Mouse (Mus musculus) adrenal gland, adult 2 months (tissue): ENCODE data around the gene Tomm40. TPM values are rescaled to one million over a fixed set of nuclear protein-coding genes. Genes with fewer than 3 reads are reported as not detected.

Experiments
- polyA plus RNA-seq: library from polyadenylated mRNA; depleted of rRNA; stranded (reverse); fragments of >200 nt; gene quantifications from 2 replicates; pipeline ENCODE4 v1.2.3, GENCODE M21; 2012; rRNA removed
- total RNA-seq, 2 experiments: library from RNA; stranded (reverse); gene quantifications; 2 replicates each; pipeline ENCODE4 v1.2.3; 2021

Gene Tomm40
- total and polyA plus RNA-seq, 3 experiments: 115 to 165 (median 143) TPM

Other genes with a start within 250 kb of the Tomm40 start
- gene Bloc1s3, start 207.1 kb downstream of the Tomm40 start, total RNA-seq: 10 to 100 TPM in 1 of 2 experiments, 1 to 10 TPM in 1; 9.8 to 13.2 TPM
- gene Bloc1s3, start 207.1 kb downstream of the Tomm40 start, polyA plus RNA-seq: 31.9 and 37.2 TPM in 2 replicates
- 10 to 100 TPM; 70.2 to 81.4 TPM for gene Trappc6a, start 207.0 kb downstream of the Tomm40 start, total RNA-seq
- 253 and 254 TPM in 2 replicates for gene Trappc6a, start 207.0 kb downstream of the Tomm40 start, polyA plus RNA-seq
- gene Nkpd1, start 197.6 kb downstream of the Tomm40 start, total RNA-seq: under 1 TPM in 1 of 2 experiments, not detected in 1; 0.14 TPM
- 0.38 and 0.64 TPM in 2 replicates for gene Nkpd1, start 197.6 kb downstream of the Tomm40 start, polyA plus RNA-seq
- 10 to 100 TPM; 68.3 to 70.8 TPM for gene Ppp1r37, start 152.4 kb downstream of the Tomm40 start, total RNA-seq
- 159 and 163 TPM in 2 replicates for gene Ppp1r37, start 152.4 kb downstream of the Tomm40 start, polyA plus RNA-seq
- gene Zfp296, start 138.2 kb downstream of the Tomm40 start, total RNA-seq: under 1 TPM; 0.69 to 0.98 TPM
- gene Zfp296, start 138.2 kb downstream of the Tomm40 start, polyA plus RNA-seq: 3.1 and 3.4 TPM in 2 replicates
- gene Gemin7, start 137.8 kb downstream of the Tomm40 start, total RNA-seq: 10 to 100 TPM; 83.8 to 84.2 TPM
- 177 and 183 TPM in 2 replicates for gene Gemin7, start 137.8 kb downstream of the Tomm40 start, polyA plus RNA-seq
- gene Clasrp, start 111.0 kb downstream of the Tomm40 start, total RNA-seq: 10 to 100 TPM; 34.4 to 37.3 TPM
- 280 and 380 TPM in 2 replicates for gene Clasrp, start 111.0 kb downstream of the Tomm40 start, polyA plus RNA-seq
- gene Relb, start 86.0 kb downstream of the Tomm40 start, total RNA-seq: 10 to 100 TPM; 26.5 to 33.9 TPM
- 79.2 and 85.8 TPM in 2 replicates for gene Relb, start 86.0 kb downstream of the Tomm40 start, polyA plus RNA-seq
- gene Clptm1, start 50.4 kb downstream of the Tomm40 start, total RNA-seq: 100 to 1,000 TPM; 151 to 152 TPM
- 157 and 178 TPM in 2 replicates for gene Clptm1, start 50.4 kb downstream of the Tomm40 start, polyA plus RNA-seq
- 1 to 10 TPM in 1 of 2 experiments, not detected in 1; 3.1 TPM for gene Apoc2, start 37.5 kb downstream of the Tomm40 start, total RNA-seq
- gene Apoc2, start 37.5 kb downstream of the Tomm40 start, polyA plus RNA-seq: 0.28 TPM in 1 of 2 replicates, not detected in the other
- gene Gm44805, start 34.0 kb downstream of the Tomm40 start, total RNA-seq: 1 to 10 TPM; 1.5 to 1.9 TPM
- 2.3 and 4.1 TPM in 2 replicates for gene Gm44805, start 34.0 kb downstream of the Tomm40 start, polyA plus RNA-seq
- 100 to 1,000 TPM in 1 of 2 experiments, 10 to 100 TPM in 1; 40.7 to 204 TPM for gene Apoc4, start 34.0 kb downstream of the Tomm40 start, total RNA-seq
- 95.0 and 181 TPM in 2 replicates for gene Apoc4, start 34.0 kb downstream of the Tomm40 start, polyA plus RNA-seq
- 1,000 to 10,000 TPM in 1 of 2 experiments, 100 to 1,000 TPM in 1; 204 to 1,066 TPM for gene Apoc1, start 22.8 kb downstream of the Tomm40 start, total RNA-seq
- gene Apoc1, start 22.8 kb downstream of the Tomm40 start, polyA plus RNA-seq: 76.5 and 212 TPM in 2 replicates
- 1,000 to 10,000 TPM; 1,105 to 1,118 TPM for gene Apoe, start 16.2 kb downstream of the Tomm40 start, total RNA-seq
- gene Apoe, start 16.2 kb downstream of the Tomm40 start, polyA plus RNA-seq: 1,670 and 1,938 TPM in 2 replicates
- gene Nectin2, start 35.0 kb upstream of the Tomm40 start, total RNA-seq: 10 to 100 TPM; 76.9 to 98.1 TPM
- 138 and 165 TPM in 2 replicates for gene Nectin2, start 35.0 kb upstream of the Tomm40 start, polyA plus RNA-seq
- 10 to 100 TPM; 35.9 to 61.1 TPM for gene Bcam, start 55.6 kb upstream of the Tomm40 start, total RNA-seq
- 103 and 108 TPM in 2 replicates for gene Bcam, start 55.6 kb upstream of the Tomm40 start, polyA plus RNA-seq
- not detected for gene Cblc, start 81.4 kb upstream of the Tomm40 start, total RNA-seq
- gene Cblc, start 81.4 kb upstream of the Tomm40 start, polyA plus RNA-seq: 0.60 TPM in 1 of 2 replicates, not detected in the other
- gene Bcl3, start 107.3 kb upstream of the Tomm40 start, total RNA-seq: 10 to 100 TPM; 26.7 to 34.1 TPM
- 155 and 161 TPM in 2 replicates for gene Bcl3, start 107.3 kb upstream of the Tomm40 start, polyA plus RNA-seq
- under 1 TPM in 1 of 2 experiments, not detected in 1; 0.86 TPM for gene Gm19345, start 136.6 kb upstream of the Tomm40 start, total RNA-seq
- 0.71 and 1.3 TPM in 2 replicates for gene Gm19345, start 136.6 kb upstream of the Tomm40 start, polyA plus RNA-seq
- not detected for gene Ceacam16, start 145.9 kb upstream of the Tomm40 start, total RNA-seq
- 0.52 and 0.55 TPM in 2 replicates for gene Ceacam16, start 145.9 kb upstream of the Tomm40 start, polyA plus RNA-seq
- not detected for gene Ceacam19, start 172.5 kb upstream of the Tomm40 start, total RNA-seq
- gene Ceacam19, start 172.5 kb upstream of the Tomm40 start, polyA plus RNA-seq: not detected in 2 replicates
- 10 to 100 TPM; 20.3 to 36.5 TPM for gene Pvr, start 205.7 kb upstream of the Tomm40 start, total RNA-seq
- gene Pvr, start 205.7 kb upstream of the Tomm40 start, polyA plus RNA-seq: 9.6 and 12.0 TPM in 2 replicates
- gene Igsf23, start 235.3 kb upstream of the Tomm40 start, total RNA-seq: not detected
- 0.12 TPM in 1 of 2 replicates, not detected in the other for gene Igsf23, start 235.3 kb upstream of the Tomm40 start, polyA plus RNA-seq
- not detected for gene Ceacam20, start 250.0 kb upstream of the Tomm40 start, total RNA-seq
- gene Ceacam20, start 250.0 kb upstream of the Tomm40 start, polyA plus RNA-seq: 0.03 TPM in 1 of 2 replicates, not detected in the other